Mouse (Mus musculus): ENCODE measurements around the gene Rps23.

Gene Rps23

DNA sequence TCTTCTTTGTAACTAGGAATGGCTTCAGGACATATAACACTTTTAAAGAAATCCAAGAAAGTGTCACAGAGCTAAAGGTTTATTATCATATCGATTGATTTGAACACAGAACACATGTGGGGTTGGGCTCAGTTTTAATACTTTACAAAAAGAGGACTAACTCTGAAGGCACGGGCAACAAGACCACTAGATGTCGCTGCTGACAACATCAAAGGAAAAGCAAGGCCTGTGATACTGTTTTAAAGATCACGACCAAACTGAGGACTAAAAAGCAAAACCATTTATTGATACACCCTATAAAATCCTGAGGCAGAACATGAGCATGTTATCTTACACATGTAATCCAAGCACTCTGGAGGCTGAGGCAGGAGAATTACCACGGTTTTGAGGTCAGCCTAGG is 7.1 kb downstream of the Rps23 start:
- peak; percentile 50 for DNase-seq (ENCODE audit: extremely low spot score, low read depth, low spot score)

DNA sequence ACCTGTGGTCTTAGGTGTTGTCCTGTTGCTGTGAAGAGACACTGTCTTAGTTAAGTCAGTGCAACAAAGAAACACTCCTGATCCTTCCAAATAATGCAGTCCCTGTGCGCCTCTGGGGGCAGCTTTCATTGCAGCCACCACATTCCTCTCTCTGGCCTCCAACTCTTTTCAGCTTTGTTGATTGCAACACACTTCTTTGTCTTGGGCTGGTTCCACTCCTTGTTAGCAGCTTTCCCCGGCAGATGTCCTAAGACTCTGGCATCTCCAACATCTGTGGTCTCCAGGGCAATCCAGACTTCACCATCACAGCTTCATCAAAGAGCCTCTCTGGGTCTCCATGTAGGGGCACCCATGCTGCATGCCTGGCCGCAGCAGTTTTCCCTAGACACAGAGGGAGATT is 10.5 kb downstream of the Rps23 start:
- DNase-seq (ENCODE audit: extremely low spot score, low read depth, low spot score): no peak

DNA sequence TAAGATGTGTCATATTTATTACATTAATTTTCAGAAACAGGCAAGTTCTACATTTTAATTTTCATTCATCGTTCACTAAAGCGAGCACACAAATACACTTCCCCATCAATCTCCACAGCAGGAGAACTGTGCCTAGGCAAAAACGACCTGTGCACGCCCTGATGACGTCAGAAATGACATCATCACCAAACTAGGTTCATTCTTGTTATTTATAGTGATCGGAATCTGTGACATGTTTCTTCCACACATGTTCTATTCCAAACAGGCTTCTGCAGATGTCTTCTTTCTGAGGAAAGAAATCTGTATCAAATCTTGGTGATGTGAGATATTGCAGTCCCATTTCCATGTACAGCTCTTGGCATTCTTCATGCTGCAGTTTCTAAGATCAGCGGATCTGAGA is 13.1 kb downstream of the Rps23 start:
- no peak for DNase-seq (ENCODE audit: extremely low spot score, low read depth, low spot score)

DNA sequence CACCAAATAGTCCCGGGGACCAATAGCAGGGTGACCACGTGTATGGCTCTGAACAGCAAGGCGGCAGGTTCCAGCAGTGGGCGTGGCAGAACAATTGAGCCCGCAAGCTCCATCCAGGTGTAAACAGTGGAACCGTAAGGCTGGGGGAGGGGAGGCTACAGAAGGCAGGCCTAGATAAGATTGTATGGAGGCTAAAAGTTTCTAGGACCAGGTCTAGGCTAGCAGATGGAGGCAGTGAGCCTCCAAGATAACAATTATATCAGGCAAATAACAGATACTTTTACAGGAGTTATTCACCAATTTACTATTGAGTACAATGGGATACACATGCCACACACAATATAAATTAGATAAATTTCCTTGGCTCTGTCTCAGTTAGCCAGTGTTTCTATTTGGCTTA is 16.4 kb downstream of the Rps23 start:
- no peak for DNase-seq (ENCODE audit: extremely low spot score, low read depth, low spot score)

DNA sequence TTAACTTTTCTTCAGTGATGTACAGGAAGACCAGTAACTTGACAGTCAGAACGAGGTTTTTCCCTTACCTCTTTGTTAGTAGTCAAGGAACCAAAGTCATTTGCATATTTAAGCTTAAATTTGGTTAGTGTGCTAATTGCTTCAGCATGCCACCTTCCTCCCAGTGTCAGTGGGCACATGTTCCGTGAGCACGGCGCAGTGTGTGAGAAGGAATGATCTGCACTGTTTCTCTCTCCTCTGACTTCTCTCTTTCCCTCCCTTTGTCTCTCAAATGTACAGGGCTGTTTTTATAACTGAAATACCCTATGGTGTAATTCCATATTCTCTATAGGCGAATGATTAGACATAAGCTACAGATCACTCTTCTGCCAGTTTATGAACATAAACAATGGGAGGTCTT is 16.8 kb downstream of the Rps23 start:
- no peak for DNase-seq (ENCODE audit: extremely low spot score, low read depth, low spot score)

DNA sequence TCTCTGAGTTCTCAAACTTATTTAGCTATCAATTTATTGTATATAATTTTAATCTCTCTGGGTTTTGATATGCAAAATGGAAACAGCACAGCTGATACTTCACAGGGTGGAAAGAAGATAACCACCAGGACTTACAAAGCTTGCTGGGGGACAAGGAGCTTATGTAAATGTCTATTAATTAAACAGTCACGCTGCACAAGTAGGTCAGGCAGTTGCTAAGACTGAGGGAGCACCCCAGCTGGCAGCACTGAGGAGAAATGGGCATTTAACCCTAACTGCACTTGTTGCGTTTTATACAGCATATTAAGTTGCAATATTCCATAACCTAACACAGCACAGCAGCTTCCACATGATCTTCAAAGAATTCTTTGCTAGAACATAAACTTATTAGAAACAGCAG is 36.1 kb downstream of the Rps23 start:
- DNase-seq (ENCODE audit: extremely low spot score, low read depth, low spot score): no peak

DNA sequence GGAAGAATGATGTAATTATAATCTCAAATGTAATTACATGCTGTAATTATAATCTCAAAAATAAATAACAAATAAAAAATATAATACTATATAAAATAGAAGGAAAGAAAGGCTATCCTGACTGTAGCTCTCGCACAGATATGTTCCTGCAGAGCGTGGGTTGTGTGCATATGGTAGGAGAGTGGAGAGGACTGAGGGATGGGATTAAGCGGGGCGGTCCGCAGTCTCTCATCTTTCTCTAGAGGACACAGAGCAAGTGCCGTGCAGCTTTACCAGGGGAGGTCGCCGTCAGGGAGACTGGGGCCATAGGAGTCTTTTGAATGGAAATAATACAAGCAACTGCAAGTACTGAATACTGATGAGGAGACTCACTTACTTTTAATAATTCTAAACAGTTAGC is 37.8 kb downstream of the Rps23 start:
- DNase-seq (ENCODE audit: extremely low spot score, low read depth, low spot score): no peak

DNA sequence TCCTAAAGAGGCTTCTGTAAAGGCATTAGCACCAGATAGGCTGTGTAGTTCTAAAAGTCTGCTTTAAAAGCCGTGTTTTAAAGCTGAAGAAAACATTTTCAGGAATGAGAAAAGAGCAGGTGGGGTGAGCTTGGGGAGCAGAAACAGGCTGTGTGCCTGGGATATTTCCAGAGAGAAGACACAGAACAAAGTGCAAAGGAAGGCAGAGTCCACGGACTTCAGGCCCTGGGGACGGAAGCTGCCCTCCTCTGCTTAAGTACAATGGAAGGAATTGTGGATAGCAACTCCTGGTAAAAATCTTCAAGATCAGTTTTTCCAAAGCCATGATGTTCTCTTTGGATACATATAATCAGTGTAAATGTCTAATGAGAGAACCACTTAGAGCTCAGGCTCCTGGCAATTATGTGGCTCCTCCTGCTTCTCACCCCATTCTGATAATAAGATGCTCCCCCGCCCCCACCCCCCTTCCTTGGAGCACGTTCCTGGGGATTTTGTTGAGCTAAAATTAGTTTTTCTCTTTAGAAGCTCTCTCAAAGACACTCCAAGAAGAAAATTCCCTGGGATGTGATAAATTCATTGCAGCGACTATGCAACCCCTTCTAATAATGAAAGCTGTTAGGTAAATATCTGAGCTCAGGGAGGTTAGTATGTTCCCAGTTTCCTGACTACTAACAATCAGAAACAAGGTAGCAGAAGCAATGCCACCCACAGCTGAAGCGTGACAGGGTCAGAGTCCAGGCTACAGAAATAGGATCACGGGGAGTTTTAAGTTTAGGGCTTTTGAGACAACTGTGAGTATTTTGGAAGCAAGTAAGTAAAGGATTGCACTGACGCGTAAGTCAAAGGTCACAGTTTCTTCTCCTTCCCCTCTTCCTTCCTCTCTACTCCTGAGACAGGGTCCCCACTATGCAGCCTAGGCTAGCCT is 40.3 kb downstream of the Rps23 start:
- no peak for DNase-seq (ENCODE audit: extremely low spot score, low read depth, low spot score)

DNA sequence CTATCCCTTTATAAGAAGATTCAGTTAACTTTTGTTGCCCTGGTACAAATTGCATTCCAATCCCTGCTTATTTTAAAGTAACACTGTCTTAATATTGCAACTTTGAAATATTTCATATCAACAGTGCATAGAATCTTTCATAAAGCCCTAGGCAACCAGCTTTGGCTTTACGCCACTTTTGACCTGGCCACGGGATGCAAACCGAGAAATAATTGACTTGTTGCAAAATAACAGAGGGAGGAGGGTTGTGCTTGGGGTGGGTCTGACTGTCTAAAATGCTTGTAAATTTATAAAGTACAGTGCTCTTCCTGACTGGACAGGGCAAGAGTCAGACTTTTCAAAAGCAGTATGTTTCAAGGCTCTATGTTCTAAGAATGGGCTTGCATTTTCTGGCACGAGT is 41.8 kb downstream of the Rps23 start:
- DNase-seq (ENCODE audit: extremely low spot score, low read depth, low spot score): no peak

DNA sequence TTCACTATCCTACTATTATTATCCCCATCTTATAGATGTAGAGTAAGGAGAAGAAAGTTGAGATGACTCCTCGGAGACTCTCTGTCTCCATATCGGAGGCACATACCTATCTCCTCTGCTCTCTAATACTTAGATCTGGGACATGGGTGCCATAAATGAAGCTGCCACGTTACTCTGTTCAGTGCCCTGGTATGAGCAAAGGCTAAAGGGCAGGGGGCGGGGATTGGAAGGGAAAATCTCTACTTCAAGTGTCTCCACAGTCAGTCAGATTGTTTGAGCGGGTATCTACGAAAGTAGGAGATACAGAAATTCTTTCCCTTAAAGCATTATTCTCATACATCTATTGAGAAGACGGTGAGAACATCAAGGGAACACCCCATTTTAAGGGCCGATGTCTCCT is 43.2 kb downstream of the Rps23 start:
- DNase-seq (ENCODE audit: extremely low spot score, low read depth, low spot score): no peak

DNA sequence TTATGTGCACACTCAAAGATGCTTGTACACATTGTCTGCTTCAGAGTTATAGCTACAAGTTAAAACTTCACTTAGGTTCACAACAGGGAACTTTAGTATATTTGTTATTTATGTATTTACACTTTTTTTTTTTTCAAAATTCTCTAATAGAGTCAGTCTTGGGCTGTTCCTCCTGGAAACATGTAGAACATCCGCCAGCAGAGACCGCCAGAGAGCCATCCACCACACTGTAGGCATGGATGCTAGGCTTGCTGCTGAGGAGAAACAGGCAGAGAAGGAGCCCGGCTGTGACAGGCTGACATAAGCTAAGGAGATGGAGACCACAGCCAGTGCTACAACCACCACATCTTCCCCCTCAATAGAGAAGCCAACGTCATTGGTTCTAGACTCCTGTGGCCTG is 44.7 kb downstream of the Rps23 start:
- peak; percentile 33 for DNase-seq (ENCODE audit: extremely low spot score, low read depth, low spot score)

DNA sequence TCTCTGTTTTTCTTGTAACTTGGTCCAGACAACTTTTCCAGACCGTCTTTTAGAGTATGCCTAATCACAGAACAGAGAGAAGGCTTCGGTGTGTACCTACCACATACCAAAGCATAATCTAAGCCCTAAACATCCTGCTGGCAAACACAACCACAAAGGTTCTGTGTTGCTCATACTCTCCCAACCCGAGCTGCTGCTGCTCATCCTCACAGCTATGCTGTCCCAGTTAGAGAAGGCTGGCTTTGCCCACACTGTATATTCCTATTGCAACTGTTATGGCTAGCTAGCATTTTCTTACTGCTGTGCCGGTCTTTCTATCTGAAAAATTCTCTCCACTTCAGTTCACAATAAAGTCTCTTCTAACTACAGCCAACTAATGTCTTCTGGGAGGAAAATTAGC is 46.2 kb downstream of the Rps23 start:
- no peak for DNase-seq (ENCODE audit: extremely low spot score, low read depth, low spot score)

DNA sequence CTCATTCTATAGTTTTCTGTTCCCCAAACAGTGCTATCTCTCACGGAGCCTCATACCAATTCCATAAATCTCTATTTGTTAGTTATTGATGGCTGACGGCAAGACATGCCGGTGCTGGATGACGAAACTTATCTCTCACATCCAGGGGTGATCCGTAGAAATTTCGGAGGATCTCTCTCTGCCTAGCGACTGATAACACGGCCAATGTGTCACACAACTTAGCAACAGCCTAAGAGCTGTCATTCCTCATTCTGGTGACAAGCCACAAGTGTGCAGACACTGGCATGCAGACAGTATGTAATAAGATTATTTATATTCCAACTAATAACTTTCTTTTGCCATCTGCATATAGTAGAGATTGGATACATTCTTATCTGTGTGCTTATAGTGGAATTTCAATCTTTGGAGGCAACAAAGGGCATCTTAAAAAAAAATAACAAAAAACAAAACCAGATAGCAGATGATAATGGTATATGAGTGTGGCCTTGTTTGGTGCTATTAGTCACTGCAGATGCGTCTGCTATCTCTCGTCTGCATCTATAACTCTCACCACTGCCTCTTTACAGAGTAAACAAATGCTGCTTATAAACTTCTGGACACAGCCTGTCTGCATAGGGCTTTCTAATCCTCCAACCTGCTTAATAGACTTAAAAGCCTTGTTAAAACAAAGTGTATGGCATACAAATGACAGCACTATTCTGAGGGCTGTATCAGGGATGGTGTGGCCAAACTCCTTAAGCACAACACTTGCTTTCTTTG is 47.7 kb downstream of the Rps23 start:
- DNase-seq (ENCODE audit: extremely low spot score, low read depth, low spot score): no peak

DNA sequence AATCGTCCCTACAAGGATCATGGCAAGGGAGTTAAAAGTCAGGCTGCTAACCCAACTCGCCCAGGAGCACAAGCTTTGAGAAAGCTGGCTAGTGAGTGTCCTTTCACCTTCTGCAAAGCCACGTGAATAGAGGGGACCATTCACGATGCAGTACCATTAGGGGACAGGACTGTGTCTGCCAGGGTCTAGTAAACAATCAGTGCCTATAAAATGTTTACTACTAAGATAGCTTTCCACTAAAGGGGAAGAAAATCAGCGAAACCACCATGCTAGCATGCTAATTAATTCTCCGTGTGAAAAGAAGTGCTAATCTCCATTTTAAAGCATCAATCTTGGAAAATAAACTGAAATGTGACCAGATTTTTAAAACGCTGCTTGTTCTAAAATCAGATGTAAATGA is 50.7 kb downstream of the Rps23 start:
- DNase-seq (ENCODE audit: extremely low spot score, low read depth, low spot score): no peak
